Mouse (Mus musculus) heart, adult 8-10 months (tissue): ENCODE data around the gene Vti1a. TPM values are rescaled to one million over a fixed set of nuclear protein-coding genes. Genes with fewer than 3 reads are reported as not detected.

Experiments used
- DNase-seq: peaks from one replicate; pipeline ENCODE4 v3.0.0; 2022; ENCODE audit warnings: low spot score
- total RNA-seq, 4 experiments: library from RNA; stranded (reverse); gene quantifications; 2 replicates each; pipeline ENCODE4 v1.2.4; 2022

Vti1a gene
- total RNA-seq, 4 experiments from 2014 or later: 15.7 to 19.5 (median 17.5) TPM

DNA sequence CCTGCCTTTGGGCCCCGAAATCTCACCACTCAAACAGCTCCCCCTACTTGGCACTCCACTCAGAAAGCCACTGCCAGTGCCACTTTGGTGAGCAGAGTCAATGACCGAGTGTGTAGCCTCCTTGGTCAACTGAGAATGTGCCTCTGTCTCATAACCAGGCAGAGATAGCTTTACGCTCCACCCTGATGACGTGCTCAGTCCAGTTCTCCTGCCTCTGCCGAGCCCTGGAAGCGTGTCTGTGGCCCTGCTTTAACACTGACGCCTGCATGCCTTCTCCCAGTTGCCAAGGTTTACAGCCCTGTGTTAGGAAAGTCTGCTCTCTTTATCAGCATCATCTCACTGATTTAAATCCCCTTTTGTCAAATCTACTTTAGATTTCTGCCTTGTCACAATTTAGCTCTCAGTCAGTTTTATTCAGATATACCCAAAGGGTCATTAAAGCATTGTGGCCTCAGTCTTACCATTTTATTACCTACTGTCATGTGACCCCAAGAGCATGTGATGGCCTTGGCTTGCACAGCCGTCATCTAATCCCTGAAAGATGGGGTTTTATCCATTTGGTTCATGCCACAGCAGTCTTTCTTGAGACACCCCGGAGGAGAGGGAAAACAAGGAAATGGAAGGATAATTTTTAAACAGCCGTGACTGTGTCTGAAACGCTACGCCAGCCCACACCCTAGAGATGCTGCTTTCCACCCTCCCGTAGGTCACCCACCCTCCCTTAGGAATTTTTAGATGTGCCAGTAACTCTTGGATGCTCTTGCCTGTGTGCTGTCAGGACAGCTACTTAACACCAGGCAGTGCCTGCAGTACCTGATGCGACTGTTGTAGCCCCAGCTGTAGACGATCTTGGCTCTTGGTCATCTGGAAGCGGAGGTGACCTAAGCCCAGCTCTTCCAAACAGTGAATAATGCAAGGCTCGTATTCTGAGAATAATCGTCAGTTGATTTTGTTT is 269.5 kb downstream of the Vti1a start:
- peak; percentile 44 for DNase-seq

DNA sequence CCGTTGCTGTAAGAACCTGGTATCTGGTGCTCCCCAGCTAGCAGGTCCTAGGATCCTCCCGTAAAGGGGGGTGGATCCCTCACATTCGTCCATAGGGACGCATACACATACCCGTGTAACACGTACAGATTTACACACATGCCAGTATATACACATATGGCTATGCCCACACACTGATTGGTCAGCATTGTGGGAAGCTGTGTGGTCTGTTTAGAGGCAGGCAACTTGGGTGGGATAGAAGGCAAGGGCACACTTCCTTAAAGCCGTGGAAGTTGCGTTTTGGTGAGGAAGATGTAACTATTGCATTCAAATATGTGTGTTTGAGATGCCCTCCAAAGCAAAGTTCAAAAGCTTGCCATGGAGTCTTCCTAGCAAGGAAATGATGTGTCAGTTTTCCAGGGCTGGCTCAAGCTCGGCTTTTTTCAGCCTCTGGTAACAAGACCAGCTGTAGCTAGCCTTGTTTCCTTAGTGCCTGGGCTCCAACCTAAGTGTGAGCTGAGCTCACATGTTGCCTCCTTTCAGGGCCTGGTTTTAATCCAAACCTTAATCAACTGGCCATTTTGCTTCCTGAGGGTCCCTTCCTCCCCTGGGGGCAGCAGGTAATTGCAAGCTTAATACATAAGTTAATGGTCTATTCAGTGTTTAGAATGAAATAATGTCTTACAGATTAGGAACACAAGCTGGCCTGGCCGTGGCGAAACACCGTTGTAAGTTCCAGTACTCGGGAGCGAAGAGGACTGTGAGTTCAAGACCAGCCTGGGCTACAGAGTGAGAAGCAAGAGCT is 271.7 kb downstream of the Vti1a start:
- no peak for DNase-seq

DNA sequence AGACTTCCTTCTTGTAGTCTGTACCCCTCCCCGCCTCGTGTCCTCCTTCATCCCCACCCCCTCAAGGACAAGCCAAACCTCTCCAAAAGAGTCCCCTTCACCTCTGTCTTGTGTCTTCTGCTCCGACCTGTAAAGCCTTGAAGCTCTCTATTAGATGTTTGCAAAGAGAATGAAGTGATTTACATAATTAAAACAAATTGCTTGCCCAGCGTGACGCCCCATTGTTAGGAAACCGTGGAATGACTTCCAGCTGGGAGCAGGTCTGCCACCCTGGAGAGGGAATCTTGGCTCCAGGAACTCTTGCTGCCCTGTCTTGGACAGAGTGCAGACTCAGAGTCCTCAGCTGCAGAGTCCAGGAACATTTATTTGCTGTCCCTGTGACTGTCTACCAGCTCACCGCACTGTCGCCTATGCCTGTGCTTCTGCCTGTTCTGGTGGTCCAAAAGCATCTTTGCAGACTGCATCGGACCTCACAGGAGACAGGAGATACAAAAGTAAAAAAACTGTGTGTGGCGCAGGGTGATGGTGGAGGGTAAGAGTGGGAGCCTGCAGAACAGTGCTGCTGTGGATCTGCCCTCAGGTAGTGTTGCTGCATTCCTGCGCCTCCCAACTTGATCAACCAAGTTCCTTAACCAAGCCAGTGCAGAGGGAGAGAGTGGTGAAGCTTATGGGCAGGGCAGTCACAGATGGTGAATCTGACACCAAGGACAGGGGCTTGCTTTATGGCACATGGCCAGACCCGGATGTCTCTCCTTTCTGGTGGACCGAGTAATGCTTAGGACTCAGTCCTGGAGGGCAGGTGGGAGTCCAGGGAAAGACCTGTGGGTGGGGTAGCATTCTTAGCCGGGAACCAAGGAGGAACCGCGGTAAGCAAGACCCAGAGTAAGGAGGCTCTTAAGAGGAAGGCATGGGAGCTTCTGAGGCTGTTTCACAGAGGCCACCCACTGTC is 273.1 kb downstream of the Vti1a start:
- no peak for DNase-seq

DNA sequence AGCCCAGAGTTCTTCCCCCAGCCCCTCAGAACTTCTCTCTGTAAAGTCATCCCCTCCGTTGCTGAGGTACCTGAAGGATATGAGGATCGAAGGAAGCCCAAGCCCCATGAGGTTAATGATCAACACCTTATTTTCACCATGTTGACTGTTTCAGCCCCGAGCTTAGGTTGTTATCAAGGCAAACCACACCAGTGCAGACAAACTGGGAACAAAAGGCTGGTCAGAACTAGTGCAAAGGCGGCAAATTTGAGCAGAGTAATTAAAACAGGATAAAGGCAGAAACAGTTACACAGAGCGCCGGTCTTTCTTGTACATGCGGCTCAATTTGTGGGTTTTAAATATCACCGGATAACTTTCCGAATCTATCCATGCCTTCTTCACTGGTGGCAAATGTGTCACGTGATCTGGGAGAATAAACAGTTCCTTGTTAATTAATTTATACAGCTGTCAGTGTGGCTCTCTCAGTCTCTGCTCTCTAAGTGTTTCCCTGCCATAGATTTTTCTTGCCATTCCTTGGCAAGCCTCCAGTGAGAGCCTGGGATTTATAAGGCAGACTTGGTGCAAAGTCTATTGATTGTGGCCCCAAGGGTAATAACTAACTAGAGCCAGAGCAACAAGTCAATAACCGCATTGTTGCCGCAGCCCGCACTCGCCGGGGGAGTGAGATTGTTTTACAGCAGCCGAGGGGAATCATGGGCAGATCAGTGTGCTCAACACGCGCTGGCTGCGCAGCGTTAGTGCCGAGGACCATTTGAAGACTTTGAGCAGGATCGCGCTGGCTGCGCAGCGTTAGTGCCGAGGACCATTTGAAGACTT is 277.0 kb downstream of the Vti1a start:
- DNase-seq: no peak

DNA sequence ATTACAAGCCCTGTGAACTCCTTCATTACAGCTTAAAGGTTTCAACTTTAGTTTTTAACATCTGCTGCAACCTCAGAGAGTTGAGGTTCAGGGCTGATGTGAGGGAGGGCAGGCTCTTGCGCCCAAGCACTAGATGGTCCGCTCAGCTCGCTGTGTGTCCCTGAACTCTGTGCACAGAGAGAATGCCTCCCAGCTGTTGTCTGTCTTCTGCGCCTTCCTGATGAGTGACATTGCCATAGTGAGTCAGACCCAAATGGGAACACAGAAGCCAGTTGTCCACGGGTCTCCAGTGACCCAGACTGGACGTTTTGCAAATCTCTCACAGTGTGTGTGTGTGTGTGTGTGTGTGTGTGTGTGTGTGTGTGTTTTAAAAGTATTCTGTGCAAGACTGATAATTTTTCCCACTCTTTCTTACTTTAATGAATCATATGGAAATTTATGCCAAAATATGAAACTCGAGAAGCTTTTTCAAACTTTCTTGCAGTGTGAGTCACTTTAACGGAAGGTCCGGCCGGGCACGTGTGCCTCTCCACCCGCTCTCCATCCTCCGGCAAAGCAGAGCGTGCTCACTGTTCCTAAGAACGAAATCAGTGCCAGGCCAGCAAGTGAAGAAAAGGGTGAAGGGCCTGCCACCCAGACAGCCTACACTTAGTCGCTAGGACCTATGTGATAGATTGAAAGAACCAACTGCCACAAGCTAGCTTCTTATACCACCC is 277.8 kb downstream of the Vti1a start:
- DNase-seq: peak; percentile 19

DNA sequence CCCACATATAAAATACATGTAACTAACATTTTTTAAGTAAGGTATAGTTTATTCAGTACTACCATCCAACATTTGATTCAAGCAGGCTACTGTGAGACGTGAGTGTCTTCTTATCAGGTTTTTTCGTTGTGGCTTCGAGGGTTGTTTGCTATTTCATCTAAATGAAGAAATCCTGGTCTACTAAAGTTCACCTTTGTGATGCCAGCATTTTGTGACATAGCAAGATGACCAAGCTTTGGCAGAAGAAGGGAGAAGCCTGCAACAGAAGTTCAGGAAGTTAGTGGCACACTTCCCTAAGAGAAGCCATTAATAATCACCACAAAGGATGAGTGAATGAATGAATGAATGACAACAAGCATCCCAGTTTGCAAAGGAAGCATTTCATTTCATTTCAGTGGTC is 278.4 kb downstream of the Vti1a start:
- no peak for DNase-seq

DNA sequence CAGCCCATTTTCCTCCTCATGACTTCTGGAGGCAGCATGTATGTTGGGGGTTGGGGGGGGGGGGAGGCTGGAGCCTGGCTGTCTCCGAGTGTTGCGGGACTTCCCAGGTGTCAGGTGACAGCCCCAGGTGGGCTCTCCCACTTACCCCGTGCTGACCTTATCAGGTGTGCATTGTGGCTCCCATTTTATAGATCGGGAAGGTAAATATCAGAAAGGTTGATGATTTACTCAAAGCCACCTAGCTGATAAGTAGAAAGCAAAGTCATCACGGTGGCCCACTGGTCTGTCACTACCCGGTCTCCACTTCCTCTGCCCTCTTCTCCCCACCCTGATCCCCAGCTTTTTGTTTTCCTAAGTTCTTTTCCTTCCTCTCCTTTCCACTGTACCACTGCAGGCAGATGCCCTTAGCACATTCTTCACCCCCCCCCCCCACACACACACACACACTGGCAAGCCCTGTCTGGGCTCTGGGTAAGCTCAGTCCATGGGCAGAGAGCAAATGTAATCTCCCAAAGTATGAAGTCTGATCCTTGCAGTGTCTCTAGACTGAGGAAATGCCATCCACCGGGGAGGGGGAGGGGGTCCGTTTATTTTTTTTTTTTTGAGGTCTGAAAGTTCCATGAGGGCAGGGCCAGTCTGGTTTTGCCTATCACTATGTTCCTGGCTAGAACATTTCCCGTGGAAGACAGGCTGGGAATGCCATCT is 280.0 kb downstream of the Vti1a start:
- no peak for DNase-seq

DNA sequence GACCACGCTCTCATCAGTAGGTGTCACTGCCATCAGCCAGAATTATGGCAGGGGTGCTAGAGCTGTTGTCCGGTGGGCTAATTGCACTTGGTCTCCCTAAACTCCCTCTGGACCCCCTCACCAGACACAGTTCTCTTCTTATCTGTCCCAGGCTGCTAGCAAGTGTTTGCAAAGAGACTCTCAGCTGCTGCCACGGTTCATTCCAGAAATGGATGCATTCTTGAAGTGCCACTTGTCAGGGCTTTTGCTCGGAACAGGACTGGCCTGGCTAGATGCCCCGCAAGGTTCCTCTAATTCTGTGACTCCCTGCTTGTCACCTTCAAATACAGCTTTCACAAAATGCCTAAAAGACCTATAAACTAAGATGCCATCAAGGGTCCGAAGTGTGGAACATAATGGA is 280.7 kb downstream of the Vti1a start:
- no peak for DNase-seq

DNA sequence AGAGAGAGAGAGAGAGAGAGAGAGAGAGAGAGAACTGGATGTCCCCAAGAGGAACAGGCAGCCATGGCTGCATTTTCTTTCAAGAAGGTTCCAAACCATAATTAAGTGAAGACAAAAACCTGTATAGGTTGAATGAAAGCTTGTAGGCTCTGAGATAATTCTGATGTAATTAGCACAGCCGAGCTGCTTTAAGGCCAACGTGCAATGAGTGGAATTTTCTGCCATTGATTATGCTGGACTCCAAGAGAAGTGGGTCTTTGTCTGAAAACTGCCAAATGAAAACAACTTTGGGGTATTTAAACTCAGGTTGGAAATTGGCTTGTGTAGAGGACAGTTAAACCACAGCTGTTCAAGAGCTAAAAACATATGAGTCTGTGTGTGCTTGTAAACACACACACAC is 281.2 kb downstream of the Vti1a start:
- DNase-seq: no peak

DNA sequence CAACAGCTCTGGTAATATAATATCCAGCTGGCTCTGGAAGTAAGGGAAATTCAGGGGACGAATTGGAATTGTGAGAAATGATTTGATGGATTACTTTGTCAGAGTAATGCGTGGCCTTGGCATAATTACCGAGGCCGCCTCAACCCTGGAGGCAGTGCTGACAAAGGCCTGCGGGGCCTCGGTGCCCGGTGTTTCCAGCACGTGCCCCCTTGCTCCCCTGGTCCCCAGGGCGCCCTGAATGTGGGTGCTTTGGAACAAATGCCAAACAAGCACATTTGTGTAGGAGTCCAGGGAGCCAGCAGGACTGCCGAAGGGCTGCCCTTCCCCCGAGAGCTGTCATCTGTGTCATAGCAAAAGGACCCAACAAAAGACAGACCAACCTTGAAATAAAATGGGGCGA is 281.9 kb downstream of the Vti1a start:
- no peak for DNase-seq

DNA sequence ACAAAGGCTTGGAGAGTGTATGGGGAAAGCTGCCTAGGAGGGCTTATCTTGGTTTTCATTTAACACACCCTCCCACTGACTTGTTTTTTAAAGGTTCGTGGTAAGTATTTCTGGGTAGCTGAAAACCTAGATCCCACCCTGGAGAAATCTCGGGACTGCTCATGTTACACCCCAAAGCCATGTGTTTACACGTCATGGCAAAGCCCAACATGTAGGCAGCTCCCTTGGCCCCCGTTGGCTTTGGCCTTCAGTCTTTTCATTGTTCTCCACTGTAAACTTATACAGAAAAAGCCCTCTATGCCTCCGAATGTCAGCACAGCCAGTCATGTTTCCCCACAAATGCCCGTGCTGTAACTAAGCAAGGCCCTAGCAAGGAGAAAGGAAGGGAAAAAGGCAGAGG is 283.0 kb downstream of the Vti1a start:
- no peak for DNase-seq

DNA sequence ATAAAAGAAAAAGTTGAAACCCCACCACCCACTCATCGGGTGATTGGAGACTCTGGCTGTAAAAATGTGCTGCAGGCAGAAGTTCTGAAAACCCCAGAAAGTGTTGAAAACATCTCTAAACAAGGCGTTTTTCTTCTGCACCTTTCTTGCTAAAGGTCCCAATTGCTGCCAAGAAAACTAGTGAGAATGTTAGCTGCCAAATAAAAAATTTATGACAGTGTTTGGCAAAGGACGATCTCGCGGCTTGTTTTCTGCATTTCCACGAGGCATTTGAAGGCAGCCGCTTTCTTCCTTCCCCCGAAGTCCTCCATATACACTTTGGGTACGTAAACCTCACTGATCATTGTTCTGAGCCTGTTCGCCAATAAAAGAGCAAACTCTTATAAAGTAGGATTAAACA is 291.6 kb downstream of the Vti1a start:
- no peak for DNase-seq

DNA sequence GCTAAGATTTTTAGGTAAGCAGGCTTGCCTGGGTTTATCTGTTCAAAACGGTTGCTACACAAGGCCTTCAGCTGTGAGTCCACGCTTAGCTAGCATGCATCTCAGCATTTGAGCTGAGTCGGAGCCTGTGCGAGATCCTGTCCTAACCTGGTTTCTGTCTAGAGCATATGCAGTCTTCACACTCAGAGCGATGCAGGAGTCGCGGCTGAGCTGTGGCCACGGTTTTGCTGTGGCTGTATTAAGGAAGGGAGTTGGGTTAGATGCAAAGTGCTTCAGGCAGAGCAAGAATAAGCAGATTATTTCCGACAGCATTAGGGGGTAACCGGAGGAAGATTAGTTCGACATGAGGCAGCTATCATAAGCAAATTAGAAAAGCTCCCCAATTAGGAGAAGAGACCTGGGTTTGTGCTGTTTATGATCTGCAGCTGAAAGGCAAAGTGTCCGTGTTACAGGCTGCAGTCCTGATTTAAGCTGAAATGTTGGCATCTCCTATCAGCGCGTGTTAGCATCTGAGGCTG is 292.8 kb downstream of the Vti1a start:
- DNase-seq: no peak

DNA sequence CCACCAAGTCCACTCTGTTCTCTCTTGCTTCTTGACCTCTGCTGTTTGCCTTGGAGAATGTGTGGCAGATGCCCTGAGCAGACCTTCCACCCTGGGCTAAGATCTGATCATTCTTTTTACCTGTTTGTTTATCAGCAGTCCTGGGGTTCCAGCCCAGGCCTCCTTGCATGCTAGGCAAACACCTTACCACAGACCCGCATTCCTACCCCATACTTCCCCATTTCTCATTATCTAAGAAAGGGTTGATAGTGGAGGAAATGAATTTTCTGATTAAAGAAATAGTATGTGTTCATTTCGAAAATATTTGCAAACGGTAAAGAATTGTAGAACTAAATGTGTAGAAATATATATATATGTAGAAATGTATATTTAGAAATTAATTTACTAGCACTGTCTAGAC is 293.7 kb downstream of the Vti1a start:
- DNase-seq: no peak

DNA sequence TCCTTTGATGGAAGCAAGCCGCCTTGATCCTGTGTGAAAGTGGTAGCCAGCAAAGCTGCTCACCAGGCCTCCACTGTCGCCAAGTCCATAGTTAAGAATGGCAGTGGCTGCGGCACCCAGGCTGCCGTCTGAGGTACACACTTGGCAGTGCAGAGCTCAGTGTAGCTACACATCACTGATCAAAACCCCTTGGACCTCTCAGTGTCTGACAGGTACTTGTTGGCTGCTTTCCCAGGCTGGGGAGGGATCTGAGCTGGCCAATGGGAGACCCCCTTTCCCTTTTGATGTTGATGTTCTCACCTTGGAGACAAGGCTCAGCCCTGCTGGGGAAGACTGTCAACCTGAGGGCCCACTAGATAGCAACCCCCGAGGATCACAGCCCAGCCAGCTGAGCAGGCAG is 299.6 kb downstream of the Vti1a start:
- no peak for DNase-seq

DNA sequence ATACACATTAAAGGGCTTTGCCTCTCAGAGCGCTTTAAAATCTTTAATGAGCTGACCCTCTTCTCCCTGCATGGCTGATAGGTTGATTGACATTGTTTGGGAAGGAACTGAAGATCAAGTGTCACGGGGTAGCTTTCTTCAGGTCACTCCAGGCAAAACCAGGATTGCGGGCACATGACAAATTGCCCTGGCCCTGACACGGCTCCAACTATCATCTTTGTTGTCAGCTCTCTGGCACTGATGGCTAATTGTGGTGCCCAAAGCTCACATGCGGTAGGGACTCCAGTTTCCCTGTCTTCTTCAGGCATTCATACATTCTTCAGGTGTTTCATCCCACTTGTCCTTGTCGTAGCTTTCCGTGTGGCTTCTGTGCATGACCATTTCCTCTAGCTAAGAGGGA is 300.2 kb downstream of the Vti1a start:
- no peak for DNase-seq

DNA sequence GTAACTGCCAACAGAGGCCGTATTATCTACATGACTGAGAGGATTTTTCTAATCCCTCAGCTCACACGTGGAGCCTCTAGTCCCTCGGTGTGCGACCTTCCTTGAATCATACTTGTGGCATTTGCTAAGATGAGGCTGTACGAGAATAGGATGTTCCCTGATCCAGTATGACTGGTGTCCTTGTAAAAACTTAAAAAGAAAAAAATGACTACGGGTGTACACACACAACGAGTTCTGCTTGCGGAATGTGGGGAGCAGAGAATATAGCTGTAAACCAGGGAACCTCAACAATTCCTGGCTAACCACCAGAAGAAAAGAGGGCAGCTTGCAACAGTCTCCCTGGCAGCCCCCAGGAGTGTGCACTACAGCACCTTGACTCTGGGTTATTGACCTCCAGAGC is 300.8 kb downstream of the Vti1a start:
- no peak for DNase-seq

DNA sequence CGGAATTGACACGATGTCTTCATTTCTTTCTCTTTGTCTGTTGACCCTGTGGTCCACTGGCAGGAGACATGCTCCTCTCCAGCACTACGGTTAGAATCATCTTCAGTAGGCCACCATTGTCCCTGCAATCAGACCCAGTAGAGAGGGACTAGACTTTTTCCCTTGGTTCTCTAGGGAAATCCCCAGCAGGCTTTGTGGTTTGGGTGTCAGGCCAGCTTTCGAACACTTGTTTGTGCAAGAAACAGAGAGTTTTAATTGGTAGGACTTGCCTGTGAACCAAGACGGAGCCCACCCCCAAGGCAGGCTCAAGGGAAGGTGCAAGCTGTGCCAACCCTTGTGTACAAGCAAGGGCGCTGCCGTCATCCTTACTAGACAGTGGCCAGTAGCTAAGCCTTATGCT is 302.5 kb downstream of the Vti1a start:
- no peak for DNase-seq

DNA sequence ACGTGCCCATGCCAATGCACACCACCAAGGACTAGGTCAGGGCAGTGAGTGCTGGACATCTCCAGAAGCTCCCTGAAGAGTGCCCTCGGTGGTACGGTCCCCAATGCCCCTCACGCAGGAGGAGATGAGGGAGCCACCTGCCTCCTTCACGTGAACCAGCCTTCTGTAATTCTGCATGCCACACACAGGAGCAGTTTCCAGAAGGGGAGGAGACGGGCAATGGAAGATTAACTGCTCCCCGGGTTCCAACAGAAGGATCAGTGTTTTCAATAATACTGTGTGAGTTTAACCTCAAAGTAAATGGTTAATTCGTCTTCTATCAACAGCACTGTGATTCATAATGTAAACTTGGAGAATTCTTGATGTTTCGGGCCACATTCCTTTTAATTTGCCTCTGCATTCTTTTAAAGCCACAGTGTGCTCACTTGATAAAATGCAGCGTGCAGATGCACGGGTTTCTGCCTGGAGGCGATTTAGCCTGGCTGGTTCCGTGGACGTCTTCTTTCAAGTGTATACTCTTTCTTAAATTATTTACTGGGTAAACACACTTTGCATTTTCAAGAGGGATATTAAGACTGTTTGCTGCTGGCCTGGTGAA is 304.4 kb downstream of the Vti1a start:
- no peak for DNase-seq
